Mouse (Mus musculus) MEL (cell line): ENCODE results near the gene Il12a.

ENCODE experiments used
- CTCF ChIP-seq, 3 experiments: IDR thresholded peaks in 2 of 3; conservative IDR thresholded peaks in 1 of 3; 2 replicates each; pipeline ENCODE4 v1.5.1; 2011 to 2012; ENCODE audit warnings: low read length in 3 of 3, low read depth in 2 of 3, mild to moderate bottlenecking in 2 of 3, improper control_type of control experiment in 1 of 3, inconsistent platforms in 1 of 3, mixed read lengths in 1 of 3, moderate library complexity in 1 of 3; ENCODE audit not compliant: control insufficient read depth in 1 of 3, insufficient read depth in 1 of 3, poor library complexity in 1 of 3, severe bottlenecking in 1 of 3
- MAZ ChIP-seq: IDR thresholded peaks from 2 replicates; pipeline ENCODE4 v1.6.1; 2012; ENCODE audit warnings: low read depth, mild to moderate bottlenecking, inconsistent platforms, low read length, improper control_type of control experiment
- MYC ChIP-seq: IDR thresholded peaks from 2 replicates; pipeline ENCODE4 v1.6.1; 2011; ENCODE audit warnings: low read depth, mild to moderate bottlenecking, low read length, improper control_type of control experiment, moderate library complexity
- POLR2A ChIP-seq, 2 experiments: IDR thresholded peaks; 2 replicates each; pipeline ENCODE4 v1.6.1; 2011 to 2012; ENCODE audit warnings: low read length in 2 of 2, mild to moderate bottlenecking in 2 of 2, control low read depth in 1 of 2, improper control_type of control experiment in 1 of 2, low read depth in 1 of 2, moderate library complexity in 1 of 2; ENCODE audit not compliant: control insufficient read depth in 1 of 2, insufficient read depth in 1 of 2, poor library complexity in 1 of 2
- SMC3 ChIP-seq: IDR thresholded peaks from 2 replicates; pipeline ENCODE4 v1.6.1; 2011; ENCODE audit warnings: low read depth, low read length, improper control_type of control experiment
- USF1 ChIP-seq: IDR thresholded peaks from 2 replicates; pipeline ENCODE4 v1.6.1; 2014; ENCODE audit warnings: low read depth, mild to moderate bottlenecking, inconsistent platforms, low read length, improper control_type of control experiment, moderate library complexity
- ZKSCAN1 ChIP-seq: IDR thresholded peaks from 2 replicates; pipeline ENCODE4 v1.6.1; 2012; ENCODE audit warnings: low read depth, mild to moderate bottlenecking, inconsistent platforms, low read length, improper control_type of control experiment, moderate library complexity

DNA sequence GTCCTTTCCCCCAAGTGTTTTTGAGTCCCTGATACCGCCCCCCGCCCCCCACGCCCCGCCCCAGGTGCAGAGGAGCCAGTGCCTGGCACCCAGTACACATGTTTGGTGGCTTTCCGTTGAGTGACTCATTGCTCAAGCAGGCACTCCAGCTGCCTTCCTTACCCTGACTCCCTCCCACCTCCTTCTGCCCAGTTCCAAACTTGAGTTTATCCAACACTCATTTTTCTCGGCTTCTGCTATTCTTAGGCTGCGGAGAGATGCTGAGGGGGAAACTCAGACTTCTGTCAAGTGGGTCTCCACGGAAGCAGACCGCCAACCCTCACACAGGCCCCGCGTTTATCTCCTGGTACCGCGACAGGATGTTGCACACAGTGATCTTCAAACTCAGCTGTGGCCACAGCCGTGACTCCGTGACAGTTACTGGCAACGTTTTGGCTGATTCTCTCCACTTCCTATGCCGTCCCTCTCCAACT lies 13.6 kb upstream of the Il12a start:
- no peak; a peak in 1 of 4 replicates for TF ChIP-seq POLR2A (IDR thresholded peaks at IDR 0.05; ENCODE audit: control insufficient read depth in 1 of 2, insufficient read depth in 1 of 2, low read depth in 1 of 2, low read length in 2 of 2, poor library complexity in 1 of 2)
- no peak for TF ChIP-seq USF1
- no peak for TF ChIP-seq CTCF (IDR thresholded peaks at IDR 0.05 in 2 of 3, conservative IDR thresholded peaks at IDR 0.05 in 1 of 3; ENCODE audit: control insufficient read depth in 1 of 3, insufficient read depth in 1 of 3, low read depth in 2 of 3, low read length in 3 of 3, poor library complexity in 1 of 3, severe bottlenecking in 1 of 3)
- TF ChIP-seq MYC = no peak
- no peak for TF ChIP-seq ZKSCAN1
- TF ChIP-seq MAZ = no peak
- no peak for TF ChIP-seq SMC3
